Mouse (Mus musculus) lung, postnatal 0 days (tissue): ENCODE data around the gene Map2.

ENCODE experiments used
- CTCF ChIP-seq: IDR thresholded peaks from 2 replicates; pipeline ENCODE4 v1.5.1; 2016; ENCODE audit warnings: antibody characterized with exemption, mild to moderate bottlenecking
- EP300 ChIP-seq: IDR thresholded peaks from 2 replicates; pipeline ENCODE4 v1.6.1; 2016; ENCODE audit warnings: antibody characterized with exemption, mild to moderate bottlenecking, control low read depth

- no peak for TF ChIP-seq CTCF
- TF ChIP-seq EP300 = peak; percentile 63
These were observed 69.8 kb downstream of the Map2 start for GRCm38 (mm10) chr1:66244910-66245309.
